Mouse (Mus musculus) forebrain, embryonic 12.5 days (tissue): ENCODE results near the gene Rac2. TPM values are rescaled to one million over a fixed set of nuclear protein-coding genes. Genes with fewer than 3 reads are reported as not detected.

ENCODE experiments used
- ATAC-seq: fragments of 200-750 bp; cut with Nextera tagmentation; 2 replicates; pipeline ENCODE4 v1.8.0; 2017; ENCODE audit warnings: moderate TSS enrichment; ENCODE audit not compliant: low FRiP score
- H3K27ac ChIP-seq: fragments of 300-500 bp; sonication (generic); 2 replicates; pipeline ENCODE4 v1.5.1; 2016; ENCODE audit warnings: mild to moderate bottlenecking
- H3K27me3 ChIP-seq: fragments of 300-500 bp; sonication (generic); 2 replicates; pipeline ENCODE4 v1.6.1; 2016; ENCODE audit warnings: mild to moderate bottlenecking
- H3K36me3 ChIP-seq: fragments of 300-500 bp; sonication (generic); replicated peaks from 2 replicates; pipeline ENCODE4 v1.6.1; 2016; ENCODE audit warnings: mild to moderate bottlenecking
- H3K4me1 ChIP-seq: fragments of 300-500 bp; sonication (generic); 2 replicates; pipeline ENCODE4 v1.6.1; 2016
- H3K4me2 ChIP-seq: fragments of 300-500 bp; sonication (generic); 2 replicates; pipeline ENCODE4 v1.6.1; 2016; ENCODE audit warnings: mild to moderate bottlenecking, moderate library complexity
- H3K4me3 ChIP-seq: fragments of 300-500 bp; sonication (generic); replicated peaks from 2 replicates; pipeline ENCODE4 v1.5.1; 2016; ENCODE audit warnings: mild to moderate bottlenecking
- H3K9ac ChIP-seq: fragments of 300-500 bp; sonication (generic); 2 replicates; pipeline ENCODE4 v1.6.1; 2016; ENCODE audit warnings: mild to moderate bottlenecking
- H3K9me3 ChIP-seq: fragments of 300-500 bp; sonication (generic); 2 replicates; pipeline ENCODE4 v1.6.1; 2016
- WGBS: fragments of 180-500 bp; shearing (Covaris S2); methylation state at CpG from one replicate; pipeline ENCODE4 v1.1.7; 2016; 5-methylcytosine and 5-hydroxymethylcytosine counted together
- polyA plus RNA-seq: library from polyadenylated mRNA; unstranded; fragments of >200 nt; fragmentation: Nextera tagmentation; extraction: Ambion mirVana; gene quantifications from 2 replicates; pipeline ENCODE4 v1.2.1, GENCODE M21; 2016

Rac2 gene
- polyA plus RNA-seq, 1 experiment from 2014 or later, result 4.6 TPM

DNA sequence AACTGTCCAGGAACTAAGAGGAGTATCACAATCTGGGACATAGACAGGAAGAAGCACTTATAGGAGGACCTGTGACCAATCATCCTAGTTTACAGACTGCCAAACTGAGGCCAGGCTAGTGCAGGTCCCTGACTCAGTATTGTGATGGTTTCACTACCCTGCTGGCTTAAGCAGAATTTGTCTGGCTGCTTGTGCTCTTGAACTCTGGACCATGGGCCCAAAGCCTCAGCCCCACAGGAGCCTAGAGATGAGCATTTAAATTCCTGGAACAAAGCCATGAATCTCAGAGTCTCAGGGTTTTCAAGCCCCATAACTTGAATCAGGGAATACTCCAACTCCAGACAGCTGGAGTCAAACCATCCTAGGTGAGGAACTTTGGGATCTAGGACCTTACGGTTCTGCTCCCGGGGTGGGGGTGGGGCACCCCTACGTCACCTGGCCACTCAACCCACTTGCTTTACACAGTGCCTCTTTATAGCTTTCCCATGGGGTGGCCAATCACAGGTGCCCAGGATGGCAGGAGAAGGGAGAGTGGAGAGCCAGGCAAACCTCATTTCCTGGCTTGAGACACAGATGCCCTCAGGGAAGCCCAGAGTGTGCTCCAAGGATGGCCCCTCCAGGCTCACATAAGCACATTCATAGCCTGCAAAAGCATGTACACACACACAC, 30.4 kb downstream of the Rac2 start:
- H3K27me3 ChIP-seq, result peaks cover 31% of the 10 kb centered on the region; the same call in 1 of the 2 replicates
- WGBS, result 83% methylated on average over 3 of the region's 3 CpGs
- H3K9ac ChIP-seq, result no peak overlapping the region
- H3K4me2 ChIP-seq, result no peak overlapping the region
- peaks cover 18% of the 10 kb centered on the region for H3K4me1 ChIP-seq
- no peaks in the 10 kb centered on the region for H3K36me3 ChIP-seq
- no peak for ATAC-seq
- no peaks in the 10 kb centered on the region for H3K9me3 ChIP-seq
- H3K27ac ChIP-seq, result 0 out of 2 replicates have a peak overlapping the region, but pooled peaks have one; percentile 5
- no peak overlapping the region for H3K4me3 ChIP-seq

DNA sequence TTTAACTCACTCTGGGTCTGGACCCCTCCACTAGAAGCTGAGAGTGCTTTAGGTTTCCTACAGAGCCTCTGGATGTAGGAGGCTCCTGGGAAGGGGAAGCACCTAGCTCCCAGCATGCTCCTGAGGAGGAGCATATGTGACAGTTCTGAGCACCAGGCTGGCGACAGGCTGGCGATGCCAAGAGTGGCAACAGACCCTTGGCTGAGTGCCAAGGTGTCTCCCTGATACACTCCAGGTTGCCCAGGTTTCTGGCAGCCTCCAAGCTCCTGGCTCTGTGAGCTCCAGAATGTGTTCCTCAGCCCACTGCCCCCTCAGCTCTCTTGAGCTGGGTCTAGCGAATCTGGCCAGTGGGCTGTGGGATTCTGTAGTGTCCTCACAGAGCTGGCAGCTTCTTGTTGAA, 31.0 kb downstream of the Rac2 start:
- no peak for ATAC-seq
- H3K4me3 ChIP-seq, result no peak overlapping the region
- peaks cover 31% of the 10 kb centered on the region; the same call in 1 of the 2 replicates for H3K27me3 ChIP-seq
- H3K4me2 ChIP-seq, result no peak overlapping the region
- no peaks in the 10 kb centered on the region for H3K9me3 ChIP-seq
- no peaks in the 10 kb centered on the region for H3K36me3 ChIP-seq
- H3K4me1 ChIP-seq, result peaks cover 18% of the 10 kb centered on the region
- H3K27ac ChIP-seq, result no peak overlapping the region
- H3K9ac ChIP-seq, result no peak overlapping the region
- 68% methylated on average over 3 of the region's 3 CpGs for WGBS

- H3K27ac ChIP-seq, result no peak overlapping the region
- WGBS, result 88% methylated on average over 3 of the region's 3 CpGs
- no peak overlapping the region for H3K4me2 ChIP-seq
- H3K9me3 ChIP-seq, result no peaks in the 10 kb centered on the region
- no peak overlapping the region for H3K9ac ChIP-seq
- H3K4me1 ChIP-seq, result peaks cover 20% of the 10 kb centered on the region
- H3K36me3 ChIP-seq, result no peaks in the 10 kb centered on the region
- H3K27me3 ChIP-seq, result peaks cover 30% of the 10 kb centered on the region; the same call in 1 of the 2 replicates
- H3K4me3 ChIP-seq, result no peak overlapping the region
- ATAC-seq, result no peak
These were observed 31.5 kb downstream of the Rac2 start for GRCm38 (mm10) chr15:78541036-78541435.

DNA sequence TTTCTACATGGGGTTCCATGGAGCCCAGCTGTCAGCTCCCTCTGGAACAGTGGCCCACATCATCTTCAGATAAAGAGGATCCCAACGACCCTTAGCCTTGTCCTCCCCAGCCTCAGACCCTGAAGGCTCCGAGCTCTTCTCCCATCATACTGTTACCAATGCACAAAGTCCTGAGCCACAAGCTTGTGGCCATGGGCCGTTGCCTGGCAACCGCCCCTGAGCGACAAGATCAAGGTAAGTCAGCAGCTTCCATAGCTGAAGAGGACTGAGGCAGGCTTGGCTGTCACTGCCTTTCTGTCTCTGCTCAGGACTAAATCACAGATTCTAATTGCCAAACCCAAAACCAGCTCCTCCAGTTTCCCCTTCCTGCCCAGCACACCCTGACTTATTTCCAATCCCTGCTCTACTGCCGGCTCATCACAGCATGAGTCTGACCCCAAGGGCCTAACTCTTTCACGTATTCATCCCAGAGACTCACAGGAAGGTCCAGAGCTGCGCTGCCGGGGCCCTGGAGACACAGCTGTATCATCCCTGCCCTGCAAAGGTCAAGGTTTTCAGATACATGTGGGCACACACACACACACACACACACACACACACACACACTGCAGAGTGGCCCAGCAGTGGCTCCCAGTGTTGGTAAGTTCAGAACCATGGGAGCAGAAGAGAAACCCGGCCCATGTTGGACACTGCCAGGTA, 36.7 kb downstream of the Rac2 start:
- H3K4me3 ChIP-seq, result no peak overlapping the region
- H3K4me2 ChIP-seq, result no peak overlapping the region
- 47% methylated on average over 10 of the region's 10 CpGs for WGBS

DNA sequence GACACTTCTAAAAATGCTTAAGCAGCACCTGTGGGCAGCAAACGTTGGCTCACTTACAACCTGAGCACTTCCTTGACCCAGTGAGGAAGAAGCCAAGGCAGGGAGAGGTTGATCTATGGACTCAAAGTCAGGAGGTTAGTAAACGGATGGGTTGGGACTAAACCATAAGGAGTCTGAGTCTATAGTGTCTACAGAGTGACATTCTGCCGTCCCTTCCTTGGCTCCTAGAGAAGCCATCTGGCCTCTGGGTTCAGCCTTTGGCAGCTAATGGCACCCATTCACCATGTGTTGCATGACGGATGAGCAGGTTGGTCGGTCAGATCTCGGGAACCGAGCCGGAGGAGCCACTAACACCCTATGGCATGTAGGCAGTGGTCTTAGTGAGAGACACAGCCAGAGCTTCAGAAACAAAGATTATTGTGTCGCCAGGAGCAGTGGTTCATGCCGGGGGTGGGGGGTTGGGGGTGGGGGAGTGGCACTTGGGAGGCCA, 39.2 kb downstream of the Rac2 start:
- H3K9ac ChIP-seq, result no peak overlapping the region
- peaks cover 37% of the 10 kb centered on the region for H3K4me1 ChIP-seq
- 80% methylated on average over 10 of the region's 10 CpGs for WGBS

More for the DNA sequence above, 36.7 kb downstream of the Rac2 start:
- Histone ChIP-seq H3K27me3 (peaks cover 24% of the 10 kb centered on the region), H3K9me3 (no peaks in the 10 kb centered on the region), H3K36me3 (no peaks in the 10 kb centered on the region), H3K4me1 (peaks cover 19% of the 10 kb centered on the region), H3K9ac (no peak overlapping the region), H3K27ac (no peak overlapping the region)
- ATAC-seq, result no peak

DNA sequence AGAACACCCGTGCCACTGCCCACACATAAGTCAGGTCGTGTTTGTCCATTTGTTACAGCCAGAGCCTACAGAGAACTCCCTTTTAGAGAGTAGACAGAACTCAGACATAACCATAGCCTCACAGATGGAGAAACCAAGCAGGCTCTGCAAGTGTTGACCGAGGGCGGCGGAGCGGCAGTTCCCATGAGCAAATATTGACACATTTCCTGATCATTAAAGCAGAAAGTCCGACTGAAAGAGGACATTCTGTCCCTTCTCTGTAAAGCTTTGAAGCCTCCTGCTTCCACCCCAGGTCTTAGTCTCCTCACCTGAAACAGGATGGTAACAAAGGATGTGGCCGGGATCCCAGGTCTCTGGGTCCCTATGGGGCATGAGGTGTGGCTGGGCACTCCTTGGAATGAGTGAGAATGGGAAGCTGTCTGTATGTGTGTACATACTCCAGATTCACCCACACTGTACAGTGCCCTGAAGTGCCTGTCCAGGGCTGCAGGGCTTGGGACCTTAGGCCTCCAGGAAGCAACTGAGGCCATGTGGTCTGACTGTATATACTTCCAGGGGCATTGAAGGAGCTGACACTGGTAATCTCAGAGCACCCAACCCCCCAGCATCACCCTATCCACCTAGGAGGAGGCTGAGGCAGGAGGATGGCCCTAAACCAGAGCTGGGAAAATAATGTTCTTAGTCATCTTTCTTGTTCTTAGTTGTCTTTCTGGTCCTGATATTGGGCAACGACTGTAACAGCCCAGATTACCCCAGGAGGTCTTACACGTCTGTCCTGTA, 39.8 kb downstream of the Rac2 start:
- 75% methylated on average over 10 of the region's 10 CpGs for WGBS
- no peak for ATAC-seq
- Histone ChIP-seq H3K4me3 (no peak overlapping the region), H3K27ac (no peak overlapping the region), H3K4me2 (no peak overlapping the region), H3K4me1 (peaks cover 37% of the 10 kb centered on the region), H3K9me3 (no peaks in the 10 kb centered on the region), H3K36me3 (no peaks in the 10 kb centered on the region), H3K27me3 (peaks cover 20% of the 10 kb centered on the region), H3K9ac (no peak overlapping the region)

More for the DNA sequence above, 39.2 kb downstream of the Rac2 start:
- no peak overlapping the region for H3K4me3 ChIP-seq
- no peaks in the 10 kb centered on the region for H3K36me3 ChIP-seq
- no peak overlapping the region for H3K27ac ChIP-seq
- ATAC-seq, result no peak
- no peak overlapping the region for H3K4me2 ChIP-seq
- H3K9me3 ChIP-seq, result no peaks in the 10 kb centered on the region
- peaks cover 25% of the 10 kb centered on the region for H3K27me3 ChIP-seq

GRCm38 (mm10) chr15:78531901-78532469, 40.6 kb downstream of the Rac2 start:
- H3K4me1 ChIP-seq, result peaks cover 37% of the 10 kb centered on the region
- peak overlapping the region; percentile 70 for H3K9ac ChIP-seq
- H3K27me3 ChIP-seq, result peaks cover 17% of the 10 kb centered on the region
- H3K27ac ChIP-seq, result peak overlapping the region; percentile 74
- peak overlapping the region; percentile 38 for H3K4me3 ChIP-seq
- peak overlapping the region; percentile 60 for H3K4me2 ChIP-seq
- ATAC-seq, result peak; percentile 89
- H3K9me3 ChIP-seq, result no peaks in the 10 kb centered on the region
- whole genome bisulfite sequencing, result under 1% methylated on average over 25 of the region's 25 CpGs
- no peaks in the 10 kb centered on the region for H3K36me3 ChIP-seq

DNA sequence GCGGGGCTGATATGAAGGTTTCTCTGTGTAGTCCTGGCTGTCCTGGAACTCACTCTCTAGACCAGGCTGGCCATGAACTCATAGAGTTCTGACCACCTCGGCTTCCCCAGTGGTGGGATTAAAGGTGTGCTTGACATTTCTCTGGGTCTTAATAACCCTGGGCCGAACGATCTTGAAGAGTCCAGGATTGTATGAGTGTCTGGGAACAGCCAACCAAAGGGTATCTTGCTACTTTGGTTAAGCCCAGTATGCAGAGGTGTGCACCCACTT, 41.2 kb downstream of the Rac2 start:
- peak overlapping the region; percentile 70; the same call in 1 of the 2 replicates for H3K9ac ChIP-seq
- H3K9me3 ChIP-seq, result no peaks in the 10 kb centered on the region
- peak overlapping the region; percentile 74 for H3K27ac ChIP-seq
- no peaks in the 10 kb centered on the region for H3K36me3 ChIP-seq
- ATAC-seq, result peak; percentile 7; the same call in 1 of the 2 replicates
- peaks cover 37% of the 10 kb centered on the region for H3K4me1 ChIP-seq
- H3K4me2 ChIP-seq, result peak overlapping the region; percentile 60; the same call in 1 of the 2 replicates
- no peak overlapping the region for H3K4me3 ChIP-seq
- 76% methylated on average over 4 of the region's 4 CpGs for WGBS
- peaks cover 17% of the 10 kb centered on the region for H3K27me3 ChIP-seq

- Histone ChIP-seq H3K36me3 (no peaks in the 10 kb centered on the region), H3K4me1 (peaks cover 33% of the 10 kb centered on the region), H3K27me3 (peaks cover 17% of the 10 kb centered on the region), H3K4me3 (peak within 1 kb of the TSS; percentile 38), H3K27ac (peak within 1 kb of the TSS; percentile 74), H3K9me3 (no peaks in the 10 kb centered on the region), H3K9ac (peak within 1 kb of the TSS; percentile 70), H3K4me2 (peak within 1 kb of the TSS; percentile 60)
- WGBS, result 74% methylated on average over 17 of the region's 17 CpGs
- no peak for ATAC-seq
These were observed 41.7 kb downstream of the Rac2 start, which contains the start of gene C1qtnf6 for GRCm38 (mm10) chr15:78530671-78531450. Gene C1qtnf6, minus strand, starts transcription at chr15:78531416.

- Histone ChIP-seq H3K27me3 (peaks cover 17% of the 10 kb centered on the region), H3K36me3 (no peaks in the 10 kb centered on the region), H3K9me3 (no peaks in the 10 kb centered on the region), H3K4me3 (no peak overlapping the region), H3K4me1 (peaks cover 27% of the 10 kb centered on the region), H3K4me2 (no peak overlapping the region), H3K27ac (no peak overlapping the region), H3K9ac (peak overlapping the region; percentile 61; the same call in 1 of the 2 replicates)
- 77% methylated on average over 3 of the region's 3 CpGs for WGBS
- ATAC-seq, result no peak
These were observed 42.4 kb downstream of the Rac2 start for GRCm38 (mm10) chr15:78530141-78530540.

GRCm38 (mm10) chr15:78529428-78529990, 43.1 kb downstream of the Rac2 start:
- peaks cover 17% of the 10 kb centered on the region for H3K27me3 ChIP-seq
- WGBS, result 2% methylated on average over 15 of the region's 15 CpGs
- 0 out of 2 replicates have a peak overlapping the region, but pooled peaks have one; percentile 38 for H3K27ac ChIP-seq
- H3K4me1 ChIP-seq, result peaks cover 27% of the 10 kb centered on the region
- peak overlapping the region; percentile 29 for H3K4me3 ChIP-seq
- H3K4me2 ChIP-seq, result peak overlapping the region; percentile 53
- ATAC-seq, result peak; percentile 28; the same call in 1 of the 2 replicates
- H3K9ac ChIP-seq, result peak overlapping the region; percentile 61
- no peaks in the 10 kb centered on the region for H3K36me3 ChIP-seq
- no peaks in the 10 kb centered on the region for H3K9me3 ChIP-seq
